Mouse (Mus musculus): ENCODE results near the gene Tubgcp6. TPM values are rescaled to one million over a fixed set of nuclear protein-coding genes. Genes with fewer than 3 reads are reported as not detected.

Gene Tubgcp6
- polyA plus RNA-seq, 1 experiment from 2014 or later = 18.3 TPM

- 87% methylated on average over 17 of the region's 19 CpGs for WGBS
- peaks cover 12% of the 10 kb centered on the region for H3K27me3 ChIP-seq (ENCODE audit: control insufficient read depth, insufficient read depth, low read length)
- ATAC-seq (ENCODE audit: low read depth) = no peak
Measured at GRCm38 (mm10) chr15:89069336-89069840, 53.5 kb downstream of the Tubgcp6 start.

GRCm38 (mm10) chr15:89068226-89068625, 54.7 kb downstream of the Tubgcp6 start:
- H3K27me3 ChIP-seq (ENCODE audit: control insufficient read depth, insufficient read depth, low read length) = peaks cover 12% of the 10 kb centered on the region
- H3K4me3 ChIP-seq (ENCODE audit: low read depth, low read length) = no peak overlapping the region
- no peak overlapping the region for H3K4me2 ChIP-seq (ENCODE audit: low read depth, low read length)
- H3K9me3 ChIP-seq (ENCODE audit: control insufficient read depth, low read length) = no peaks in the 10 kb centered on the region
- peaks cover 9% of the 10 kb centered on the region; the same call in 1 of the 2 replicates for H3K36me3 ChIP-seq (ENCODE audit: control insufficient read depth, insufficient read depth, low read length)
- H3K9ac ChIP-seq (replicated peaks; ENCODE audit: low read depth, low read length) = no peak overlapping the region
- WGBS = 29% methylated on average over 26 of the region's 26 CpGs
- no peak overlapping the region for H3K27ac ChIP-seq (ENCODE audit: low read depth, low read length)
- H3K4me1 ChIP-seq (ENCODE audit: control insufficient read depth, insufficient read depth, low read length) = no peaks in the 10 kb centered on the region
- ATAC-seq (ENCODE audit: low read depth) = no peak

More at GRCm38 (mm10) chr15:89069336-89069840, 53.5 kb downstream of the Tubgcp6 start:
- Histone ChIP-seq H3K4me3 (ENCODE audit: low read depth, low read length) (no peak overlapping the region), H3K4me1 (ENCODE audit: control insufficient read depth, insufficient read depth, low read length) (peaks cover under 1% of the 10 kb centered on the region; the same call in 1 of the 2 replicates), H3K36me3 (ENCODE audit: control insufficient read depth, insufficient read depth, low read length) (peaks cover 9% of the 10 kb centered on the region; the same call in 1 of the 2 replicates), H3K9ac (replicated peaks; ENCODE audit: low read depth, low read length) (no peak overlapping the region), H3K27ac (ENCODE audit: low read depth, low read length) (no peak overlapping the region), H3K4me2 (ENCODE audit: low read depth, low read length) (no peak overlapping the region), H3K9me3 (ENCODE audit: control insufficient read depth, low read length) (no peaks in the 10 kb centered on the region)

- no peak overlapping the region for H3K27ac ChIP-seq (ENCODE audit: low read depth, low read length)
- H3K4me1 ChIP-seq (ENCODE audit: control insufficient read depth, insufficient read depth, low read length) = no peaks in the 10 kb centered on the region
- no peak overlapping the region for H3K9ac ChIP-seq (replicated peaks; ENCODE audit: low read depth, low read length)
- no peak for ATAC-seq (ENCODE audit: low read depth)
- no peak overlapping the region for H3K4me3 ChIP-seq (ENCODE audit: low read depth, low read length)
- WGBS = 32% methylated on average over 35 of the region's 35 CpGs
- no peak overlapping the region for H3K4me2 ChIP-seq (ENCODE audit: low read depth, low read length)
- no peaks in the 10 kb centered on the region for H3K9me3 ChIP-seq (ENCODE audit: control insufficient read depth, low read length)
- H3K27me3 ChIP-seq (ENCODE audit: control insufficient read depth, insufficient read depth, low read length) = peaks cover 12% of the 10 kb centered on the region
- H3K36me3 ChIP-seq (ENCODE audit: control insufficient read depth, insufficient read depth, low read length) = peaks cover 9% of the 10 kb centered on the region; the same call in 1 of the 2 replicates
Measured at GRCm38 (mm10) chr15:89067609-89068008, 55.3 kb downstream of the Tubgcp6 start.

DNA sequence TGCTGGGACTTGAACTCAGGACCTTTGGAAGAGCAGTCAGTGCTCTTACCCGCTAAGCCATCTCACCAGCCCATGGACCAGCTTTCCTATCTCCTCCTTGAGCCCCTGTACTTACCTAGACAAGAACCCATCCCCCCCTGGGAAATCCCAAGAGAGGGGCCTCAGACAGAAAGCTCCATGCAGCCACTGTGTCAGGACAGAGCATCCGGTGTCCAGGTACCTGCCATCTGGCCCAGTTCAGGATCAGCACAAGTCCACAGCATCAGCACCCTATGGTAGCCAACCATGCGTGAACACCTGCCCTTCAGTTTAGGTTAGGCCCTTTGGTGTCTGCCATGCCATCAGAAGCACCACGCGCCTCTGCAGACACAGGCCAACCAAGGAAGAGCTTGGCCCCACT, 58.0 kb downstream of the Tubgcp6 start:
- Histone ChIP-seq H3K4me3 (ENCODE audit: low read depth, low read length) (no peak overlapping the region), H3K27me3 (ENCODE audit: control insufficient read depth, insufficient read depth, low read length) (peaks cover 12% of the 10 kb centered on the region), H3K9ac (replicated peaks; ENCODE audit: low read depth, low read length) (no peak overlapping the region), H3K36me3 (ENCODE audit: control insufficient read depth, insufficient read depth, low read length) (peaks cover 9% of the 10 kb centered on the region; the same call in 1 of the 2 replicates), H3K4me2 (ENCODE audit: low read depth, low read length) (no peak overlapping the region), H3K27ac (ENCODE audit: low read depth, low read length) (no peak overlapping the region), H3K9me3 (ENCODE audit: control insufficient read depth, low read length) (no peaks in the 10 kb centered on the region), H3K4me1 (ENCODE audit: control insufficient read depth, insufficient read depth, low read length) (0 out of 2 replicates have a peak, but pooled peaks cover 8% of the 10 kb centered on the region)
- ATAC-seq (ENCODE audit: low read depth) = no peak
- 91% methylated on average over 5 of the region's 5 CpGs for WGBS

GRCm38 (mm10) chr15:89063536-89063935, 59.4 kb downstream of the Tubgcp6 start:
- Histone ChIP-seq H3K4me2 (ENCODE audit: low read depth, low read length) (no peak overlapping the region), H3K4me1 (ENCODE audit: control insufficient read depth, insufficient read depth, low read length) (peaks cover 11% of the 10 kb centered on the region; the same call in 1 of the 2 replicates), H3K27me3 (ENCODE audit: control insufficient read depth, insufficient read depth, low read length) (peaks cover 12% of the 10 kb centered on the region), H3K4me3 (ENCODE audit: low read depth, low read length) (no peak overlapping the region), H3K9me3 (ENCODE audit: control insufficient read depth, low read length) (no peaks in the 10 kb centered on the region), H3K36me3 (ENCODE audit: control insufficient read depth, insufficient read depth, low read length) (peaks cover 7% of the 10 kb centered on the region; the same call in 1 of the 2 replicates), H3K27ac (ENCODE audit: low read depth, low read length) (no peak overlapping the region), H3K9ac (replicated peaks; ENCODE audit: low read depth, low read length) (no peak overlapping the region)
- no peak for ATAC-seq (ENCODE audit: low read depth)
- 75% methylated on average over 6 of the region's 6 CpGs for WGBS

DNA sequence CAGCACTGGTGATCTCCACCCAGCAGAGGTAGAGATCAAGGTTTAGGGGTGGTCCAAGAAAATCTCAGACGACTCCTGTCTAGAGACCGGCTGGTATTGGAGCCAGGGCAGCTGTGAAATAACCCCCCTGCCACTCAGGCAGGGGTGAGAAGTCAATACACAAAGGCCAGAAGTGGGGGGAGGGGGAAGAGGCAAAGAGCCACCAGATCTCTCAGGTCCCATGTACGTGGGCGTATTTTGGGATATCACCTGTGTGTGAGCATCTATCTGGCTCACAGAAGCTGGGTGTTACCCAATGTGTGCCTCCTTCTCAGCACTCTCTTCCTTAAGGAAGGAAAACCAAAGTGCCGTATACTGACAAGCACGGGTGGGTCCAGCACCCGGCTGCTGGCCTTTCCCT, 59.9 kb downstream of the Tubgcp6 start:
- H3K9ac ChIP-seq (replicated peaks; ENCODE audit: low read depth, low read length) = no peak overlapping the region
- ATAC-seq (ENCODE audit: low read depth) = no peak
- H3K4me3 ChIP-seq (ENCODE audit: low read depth, low read length) = no peak overlapping the region
- H3K9me3 ChIP-seq (ENCODE audit: control insufficient read depth, low read length) = no peaks in the 10 kb centered on the region
- H3K4me1 ChIP-seq (ENCODE audit: control insufficient read depth, insufficient read depth, low read length) = peaks cover 11% of the 10 kb centered on the region; the same call in 1 of the 2 replicates
- H3K36me3 ChIP-seq (ENCODE audit: control insufficient read depth, insufficient read depth, low read length) = 0 out of 2 replicates have a peak, but pooled peaks cover 2% of the 10 kb centered on the region
- H3K27ac ChIP-seq (ENCODE audit: low read depth, low read length) = no peak overlapping the region
- H3K27me3 ChIP-seq (ENCODE audit: control insufficient read depth, insufficient read depth, low read length) = peaks cover 12% of the 10 kb centered on the region
- WGBS = 85% methylated on average over 7 of the region's 7 CpGs
- H3K4me2 ChIP-seq (ENCODE audit: low read depth, low read length) = no peak overlapping the region

- 89% methylated on average over 5 of the region's 5 CpGs for WGBS
- H3K27ac ChIP-seq (ENCODE audit: low read depth, low read length) = no peak overlapping the region
- H3K4me2 ChIP-seq (ENCODE audit: low read depth, low read length) = no peak overlapping the region
- no peaks in the 10 kb centered on the region for H3K9me3 ChIP-seq (ENCODE audit: control insufficient read depth, low read length)
- no peak for ATAC-seq (ENCODE audit: low read depth)
- peaks cover 12% of the 10 kb centered on the region for H3K27me3 ChIP-seq (ENCODE audit: control insufficient read depth, insufficient read depth, low read length)
- no peaks in the 10 kb centered on the region for H3K36me3 ChIP-seq (ENCODE audit: control insufficient read depth, insufficient read depth, low read length)
- no peak overlapping the region for H3K9ac ChIP-seq (replicated peaks; ENCODE audit: low read depth, low read length)
- peaks cover 11% of the 10 kb centered on the region; the same call in 1 of the 2 replicates for H3K4me1 ChIP-seq (ENCODE audit: control insufficient read depth, insufficient read depth, low read length)
- H3K4me3 ChIP-seq (ENCODE audit: low read depth, low read length) = no peak overlapping the region
Measured at GRCm38 (mm10) chr15:89062518-89062910, 60.4 kb downstream of the Tubgcp6 start.

DNA sequence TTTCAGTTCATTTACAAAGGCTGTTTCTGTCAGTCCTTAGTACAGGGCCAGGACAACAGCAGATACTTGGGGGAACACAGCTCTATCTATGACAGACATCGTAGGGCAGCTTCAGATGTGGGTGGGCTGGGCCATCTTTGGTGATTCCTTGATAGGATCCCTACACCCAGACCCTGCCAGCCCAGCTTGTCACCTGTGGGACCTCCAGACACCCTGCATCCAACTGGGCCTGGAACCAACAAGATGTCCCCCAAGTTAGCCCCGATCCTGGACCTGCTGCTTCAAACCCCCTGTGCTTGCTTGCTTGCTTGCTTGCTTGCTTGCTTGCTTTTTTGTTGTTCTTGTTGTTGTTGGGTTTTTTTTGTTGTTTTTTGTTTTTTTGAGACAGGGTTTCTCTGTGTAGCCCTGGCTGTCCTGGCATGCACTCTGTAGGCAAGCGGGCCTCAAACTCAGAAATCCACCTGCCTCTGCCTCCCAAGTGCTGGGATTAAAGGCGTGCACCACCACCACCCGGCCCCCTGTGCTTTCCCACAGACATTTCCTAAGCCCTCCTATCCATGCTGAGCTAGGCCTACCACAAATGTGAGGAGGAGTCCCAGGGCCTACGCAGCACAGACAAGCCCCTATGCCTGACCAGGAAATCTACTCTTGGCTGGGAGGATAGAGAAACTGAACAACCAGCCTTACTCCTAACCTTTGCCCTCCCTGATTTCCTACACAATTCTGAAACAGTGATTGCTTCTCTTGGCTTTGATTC, 61.0 kb downstream of the Tubgcp6 start:
- H3K36me3 ChIP-seq (ENCODE audit: control insufficient read depth, insufficient read depth, low read length) = no peaks in the 10 kb centered on the region
- peaks cover 9% of the 10 kb centered on the region; the same call in 1 of the 2 replicates for H3K27me3 ChIP-seq (ENCODE audit: control insufficient read depth, insufficient read depth, low read length)
- ATAC-seq (ENCODE audit: low read depth) = no peak
- H3K4me1 ChIP-seq (ENCODE audit: control insufficient read depth, insufficient read depth, low read length) = peaks cover 11% of the 10 kb centered on the region; the same call in 1 of the 2 replicates
- H3K27ac ChIP-seq (ENCODE audit: low read depth, low read length) = no peak overlapping the region
- H3K9me3 ChIP-seq (ENCODE audit: control insufficient read depth, low read length) = no peaks in the 10 kb centered on the region
- WGBS = 89% methylated on average over 6 of the region's 6 CpGs
- no peak overlapping the region for H3K4me3 ChIP-seq (ENCODE audit: low read depth, low read length)
- H3K9ac ChIP-seq (replicated peaks; ENCODE audit: low read depth, low read length) = no peak overlapping the region
- no peak overlapping the region for H3K4me2 ChIP-seq (ENCODE audit: low read depth, low read length)

All from neural tube, embryonic 14.5 days (tissue).